Mouse (Mus musculus) kidney, postnatal 0 days (tissue): ENCODE results near the gene Fgfr2. TPM values are rescaled to one million over a fixed set of nuclear protein-coding genes. Genes with fewer than 3 reads are reported as not detected.

Experiments used
- ATAC-seq: fragments of 200-750 bp; cut with Nextera tagmentation; replicated peaks from 2 replicates; pipeline ENCODE4 v1.8.0; 2017; ENCODE audit warnings: low read depth, moderate number of reproducible peaks, moderate TSS enrichment, moderate library complexity; ENCODE audit not compliant: low FRiP score
- DNase-seq: peaks from one replicate; pipeline ENCODE4 v3.0.0-alpha.2; 2016; ENCODE audit warnings: low spot score
- H3K27ac ChIP-seq: fragments of 300-500 bp; sonication (generic); 2 replicates; pipeline ENCODE4 v1.5.1; 2014; ENCODE audit warnings: mild to moderate bottlenecking
- H3K27me3 ChIP-seq: fragments of 300-500 bp; sonication (generic); 2 replicates; pipeline ENCODE4 v1.6.1; 2014; ENCODE audit warnings: low read length, mixed read lengths; ENCODE audit not compliant: insufficient read depth
- H3K36me3 ChIP-seq: fragments of 300-500 bp; sonication (generic); 2 replicates; pipeline ENCODE4 v1.6.1; 2014; ENCODE audit warnings: low read length, mixed read lengths; ENCODE audit not compliant: insufficient read depth
- H3K4me1 ChIP-seq: fragments of 300-500 bp; sonication (generic); replicated peaks from 2 replicates; pipeline ENCODE4 v1.6.1; 2014; ENCODE audit warnings: antibody characterized with exemption, low read length, mixed read lengths; ENCODE audit not compliant: insufficient read depth
- H3K4me2 ChIP-seq: fragments of 300-500 bp; sonication (generic); 2 replicates; pipeline ENCODE4 v1.6.1; 2014; ENCODE audit warnings: mild to moderate bottlenecking, low read length, moderate library complexity, mixed read lengths
- H3K4me3 ChIP-seq: fragments of 300-500 bp; sonication (generic); replicated peaks from 2 replicates; pipeline ENCODE4 v1.5.1; 2014; ENCODE audit warnings: low read depth, low read length
- H3K9ac ChIP-seq: fragments of 300-500 bp; sonication (generic); 2 replicates; pipeline ENCODE4 v1.6.1; 2014; ENCODE audit warnings: low read depth, low read length
- H3K9me3 ChIP-seq: fragments of 300-500 bp; sonication (generic); replicated peaks from 2 replicates; pipeline ENCODE4 v1.6.1; 2016; ENCODE audit warnings: low read length, inconsistent platforms, mixed read lengths
- CTCF ChIP-seq: IDR thresholded peaks from 2 replicates; pipeline ENCODE4 v1.5.1; 2016; ENCODE audit warnings: antibody characterized with exemption, low read depth, mild to moderate bottlenecking, moderate library complexity
- WGBS: fragments of 180-500 bp; shearing (Covaris S2); extraction: QIAGEN DNeasy Blood & Tissue Kit; methylation state at CpG from one replicate; pipeline ENCODE4 v1.1.7; 2014; 5-methylcytosine and 5-hydroxymethylcytosine counted together
- polyA plus RNA-seq: library from polyadenylated mRNA; unstranded; fragments of >200 nt; fragmentation: Nextera tagmentation; extraction: Ambion mirVana; gene quantifications from 2 replicates; pipeline ENCODE4 v1.2.1, GENCODE M21; 2015

The Fgfr2 gene
- polyA plus RNA-seq, 1 experiment from 2014 or later, result 79.8 TPM

DNA sequence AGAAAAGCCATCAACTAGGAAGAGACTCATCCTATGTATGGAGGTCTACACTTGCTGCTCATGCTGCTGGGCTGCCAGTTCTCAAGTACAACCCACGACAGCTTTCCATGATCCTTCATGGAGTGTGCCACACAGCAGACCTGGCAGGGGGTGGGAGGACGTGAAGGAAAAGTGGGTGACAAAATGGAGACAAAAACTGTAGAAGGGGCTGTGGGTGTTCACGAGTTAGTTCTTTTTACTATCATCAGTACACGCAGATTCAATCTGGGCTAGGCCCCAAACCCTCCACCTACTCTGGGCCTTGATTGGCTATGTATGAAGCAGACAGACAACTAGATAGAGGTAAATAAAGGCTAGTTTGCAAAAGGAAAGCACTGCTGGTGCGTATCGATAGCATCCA is 359.8 kb downstream of the Fgfr2 start:
- Histone ChIP-seq H3K4me2 (no peak overlapping the region), H3K4me1 (peaks cover 7% of the 10 kb centered on the region; the same call in 1 of the 2 replicates), H3K4me3 (no peak overlapping the region), H3K9ac (no peak overlapping the region), H3K27ac (no peak overlapping the region), H3K36me3 (peaks cover 6% of the 10 kb centered on the region; the same call in 1 of the 2 replicates), H3K27me3 (no peaks in the 10 kb centered on the region), H3K9me3 (no peaks in the 10 kb centered on the region)
- DNase-seq (no peak), ATAC-seq (no peak)
- 94% methylated on average over 6 of the region's 6 CpGs for WGBS
- TF ChIP-seq CTCF, result no peak

DNA sequence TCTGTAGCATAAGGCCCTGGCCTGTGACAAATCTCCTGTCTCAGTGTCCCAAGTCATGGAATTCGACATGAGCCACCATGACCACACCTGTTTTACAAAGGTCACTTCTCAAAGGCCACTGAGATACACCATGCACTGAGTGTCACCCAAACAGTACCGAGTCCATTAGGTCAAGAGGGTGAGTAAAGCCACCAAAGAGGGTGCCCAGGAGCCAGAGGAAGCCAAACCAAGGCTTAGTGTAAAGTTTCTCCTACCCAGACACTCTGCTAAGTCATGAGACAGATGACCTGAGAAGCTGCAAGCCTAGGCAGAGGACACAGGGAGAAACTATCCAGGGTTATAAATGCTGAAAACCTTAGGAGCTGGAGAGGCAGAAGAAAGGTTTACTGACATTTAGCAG is 361.7 kb downstream of the Fgfr2 start:
- WGBS, result 88% methylated on average over 2 of the region's 2 CpGs
- H3K4me2 ChIP-seq, result no peak overlapping the region
- H3K9me3 ChIP-seq, result no peaks in the 10 kb centered on the region
- peaks cover 3% of the 10 kb centered on the region; the same call in 1 of the 2 replicates for H3K4me1 ChIP-seq
- ATAC-seq (no peak), DNase-seq (no peak)
- H3K4me3 ChIP-seq, result no peak overlapping the region
- no peak overlapping the region for H3K9ac ChIP-seq
- no peak overlapping the region for H3K27ac ChIP-seq
- no peaks in the 10 kb centered on the region for H3K27me3 ChIP-seq
- no peak for TF ChIP-seq CTCF
- H3K36me3 ChIP-seq, result peaks cover 12% of the 10 kb centered on the region; the same call in 1 of the 2 replicates

DNA sequence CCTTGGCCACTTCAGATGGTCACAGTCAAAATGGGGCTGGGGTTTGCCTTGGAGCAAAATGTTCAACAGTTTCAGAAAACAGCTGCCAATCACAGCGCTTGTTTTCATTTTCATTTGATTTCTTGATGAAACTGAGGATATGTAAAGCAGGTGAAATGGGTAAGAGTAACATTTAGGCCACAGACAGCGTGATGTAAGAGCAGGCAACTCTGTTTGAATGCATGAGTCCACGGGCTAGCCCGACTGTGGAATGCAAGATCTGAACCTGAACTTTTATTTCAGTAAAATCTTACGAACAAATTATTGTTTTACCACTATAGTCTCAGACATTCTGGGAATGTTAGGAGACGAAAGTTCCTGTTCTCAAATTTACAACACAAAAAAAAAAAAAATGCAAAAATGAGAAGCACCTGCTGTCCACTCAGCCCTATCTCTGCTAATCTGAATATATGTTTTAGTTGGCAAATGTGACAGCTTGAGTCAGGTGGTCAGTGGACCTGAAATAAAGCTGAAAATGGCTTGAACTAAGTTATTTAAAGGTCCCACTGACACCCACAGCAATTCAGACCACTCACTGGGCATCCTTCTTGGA is 362.5 kb downstream of the Fgfr2 start:
- no peak overlapping the region for H3K4me3 ChIP-seq

DNA sequence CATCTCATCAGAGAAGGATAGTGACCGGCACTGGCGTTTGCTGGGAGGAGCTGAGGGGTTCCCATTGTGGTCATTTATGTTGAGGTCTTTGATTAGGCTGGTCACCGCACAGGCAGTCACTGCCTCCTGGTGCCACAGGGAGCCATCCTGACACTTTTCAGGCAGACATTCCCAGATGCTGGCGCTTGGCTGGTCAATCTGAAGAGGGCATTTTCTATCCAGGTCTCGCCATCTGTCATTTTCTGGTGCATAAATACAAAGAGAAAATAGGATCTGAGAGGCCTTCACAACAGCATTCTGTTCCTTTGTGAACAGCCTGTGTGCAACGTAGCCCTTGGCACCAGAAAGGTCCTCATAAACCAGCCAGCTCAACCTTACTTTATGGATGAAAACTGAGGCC is 363.2 kb downstream of the Fgfr2 start:
- Histone ChIP-seq H3K9me3 (no peaks in the 10 kb centered on the region), H3K4me1 (peaks cover under 1% of the 10 kb centered on the region), H3K27me3 (no peaks in the 10 kb centered on the region), H3K4me2 (no peak overlapping the region), H3K4me3 (no peak overlapping the region), H3K9ac (no peak overlapping the region), H3K27ac (no peak overlapping the region), H3K36me3 (peaks cover 12% of the 10 kb centered on the region; the same call in 1 of the 2 replicates)
- TF ChIP-seq CTCF, result no peak
- DNase-seq (no peak), ATAC-seq (no peak)
- 95% methylated on average over 6 of the region's 6 CpGs for WGBS

More for the DNA sequence above, 362.5 kb downstream of the Fgfr2 start:
- Histone ChIP-seq H3K4me2 (no peak overlapping the region), H3K9me3 (no peaks in the 10 kb centered on the region), H3K4me1 (peaks cover 1% of the 10 kb centered on the region; the same call in 1 of the 2 replicates), H3K36me3 (peaks cover 12% of the 10 kb centered on the region; the same call in 1 of the 2 replicates), H3K27me3 (no peaks in the 10 kb centered on the region), H3K9ac (no peak overlapping the region), H3K27ac (no peak overlapping the region)
- no peak for TF ChIP-seq CTCF
- ATAC-seq, result no peak
- DNase-seq, result no peak
- 90% methylated on average over 6 of the region's 6 CpGs for WGBS

DNA sequence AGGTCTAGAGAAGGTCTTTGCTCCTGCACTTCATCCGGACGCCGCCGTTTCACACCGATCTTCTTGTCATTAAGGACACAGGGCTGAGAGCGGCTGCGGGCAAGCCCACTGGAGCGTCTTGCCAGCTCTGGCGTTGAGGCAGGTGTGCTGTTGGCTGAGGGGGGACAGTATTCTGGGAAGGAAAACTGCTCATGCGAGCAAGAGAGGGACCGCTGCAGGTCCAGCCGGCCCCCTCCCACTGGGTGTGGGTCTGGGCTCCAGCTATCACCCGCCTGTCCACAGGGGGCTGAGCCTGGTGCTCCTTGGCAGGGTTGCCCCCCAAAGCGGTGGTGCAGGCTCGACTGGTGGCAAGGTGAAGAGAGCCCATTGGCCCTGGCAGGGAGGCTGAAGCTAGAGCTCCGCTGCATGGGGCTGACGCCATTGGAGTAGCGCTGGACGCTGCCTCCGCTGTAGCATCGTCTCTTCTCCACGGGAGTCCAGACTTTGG is 363.7 kb downstream of the Fgfr2 start:
- no peak for TF ChIP-seq CTCF
- Histone ChIP-seq H3K9ac (no peak overlapping the region), H3K27me3 (no peaks in the 10 kb centered on the region), H3K4me2 (no peak overlapping the region), H3K4me3 (no peak overlapping the region), H3K36me3 (peaks cover 12% of the 10 kb centered on the region; the same call in 1 of the 2 replicates), H3K9me3 (no peaks in the 10 kb centered on the region), H3K27ac (no peak overlapping the region), H3K4me1 (peaks cover 5% of the 10 kb centered on the region)
- DNase-seq (no peak), ATAC-seq (no peak)
- 91% methylated on average over 22 of the region's 22 CpGs for WGBS

DNA sequence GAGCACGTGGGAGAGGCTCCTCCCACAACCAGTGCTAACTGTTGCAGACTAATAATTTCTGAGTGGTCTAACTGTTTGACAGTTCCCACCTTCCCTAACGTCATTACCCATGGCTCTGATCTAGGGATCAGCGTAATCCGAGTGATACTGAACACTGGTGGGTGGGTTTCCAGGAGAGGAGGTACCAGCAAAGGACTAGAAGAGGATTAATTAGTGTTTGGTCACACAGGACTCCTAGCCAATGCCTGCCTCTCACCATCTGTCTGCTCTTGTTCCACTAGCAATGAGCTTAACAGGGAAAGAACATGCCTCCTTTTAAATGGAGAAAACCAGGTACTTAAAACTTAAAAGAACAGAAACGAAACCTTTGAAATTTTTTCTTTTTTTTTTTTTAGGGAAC is 364.3 kb downstream of the Fgfr2 start:
- Histone ChIP-seq H3K9me3 (no peaks in the 10 kb centered on the region), H3K9ac (no peak overlapping the region), H3K4me2 (no peak overlapping the region), H3K36me3 (peaks cover 12% of the 10 kb centered on the region; the same call in 1 of the 2 replicates), H3K4me1 (peaks cover 9% of the 10 kb centered on the region), H3K27ac (no peak overlapping the region), H3K4me3 (no peak overlapping the region), H3K27me3 (no peaks in the 10 kb centered on the region)
- ATAC-seq (no peak), DNase-seq (no peak)
- WGBS, result 52% methylated on average over 5 of the region's 5 CpGs
- no peak for TF ChIP-seq CTCF
